Mouse (Mus musculus): ENCODE results near the gene Mmgt1. TPM values are rescaled to one million over a fixed set of nuclear protein-coding genes. Genes with fewer than 3 reads are reported as not detected.
A peak's percentile ranks its signal among the peaks of the same experiment; 100 is the strongest.

Gene Mmgt1
- polyA plus RNA-seq, 1 experiment: 6.6 TPM

DNA sequence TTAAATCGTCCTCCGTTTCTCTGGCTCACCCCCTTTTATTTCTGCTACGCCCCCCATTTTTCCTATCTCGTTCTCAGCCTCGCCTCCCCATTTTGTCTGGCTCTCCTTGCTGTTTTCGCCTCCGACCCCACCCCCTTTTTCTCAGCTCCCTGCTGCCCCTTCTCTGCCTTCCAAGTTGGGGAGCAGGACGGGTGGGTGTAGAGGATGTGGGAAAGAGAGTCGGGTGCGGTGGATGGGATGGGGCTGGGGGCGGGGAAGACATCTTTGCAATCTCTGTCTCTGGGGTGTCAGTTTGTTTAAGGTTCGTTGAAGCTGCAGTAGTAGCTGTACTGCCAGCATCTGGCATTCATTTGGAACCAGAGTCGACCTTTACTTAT, 12.4 kb upstream of the Mmgt1 start:
- no peak for TF ChIP-seq CEBPB (IDR thresholded peaks at IDR 0.05; ENCODE audit: insufficient read depth, poor library complexity, severe bottlenecking)
- no peak for TF ChIP-seq MYOG (IDR thresholded peaks at IDR 0.05; ENCODE audit: control insufficient read depth in 1 of 3, insufficient read depth in 1 of 3, insufficient read length in 2 of 3, low read depth in 2 of 3)
- TF ChIP-seq E2F4 (IDR thresholded peaks at IDR 0.05; ENCODE audit: insufficient read depth): no peak
- TF ChIP-seq TCF12 (IDR thresholded peaks at IDR 0.05; ENCODE audit: insufficient read depth, poor library complexity, severe bottlenecking): no peak
- TF ChIP-seq REST (IDR thresholded peaks at IDR 0.05; ENCODE audit: insufficient read depth, insufficient read length): no peak
- TF ChIP-seq MAX (IDR thresholded peaks at IDR 0.05; ENCODE audit: low read depth): no peak
- TF ChIP-seq TCF3 (IDR thresholded peaks at IDR 0.05; ENCODE audit: insufficient read length, low read depth): no peak
- no peak for TF ChIP-seq USF1 (IDR thresholded peaks at IDR 0.05; ENCODE audit: low read depth)
- TF ChIP-seq MYOD1 (IDR thresholded peaks at IDR 0.05; ENCODE audit: control insufficient read depth in 1 of 3, insufficient read length in 2 of 3, low read depth in 2 of 3): no peak
- no peak for TF ChIP-seq POLR2A (IDR thresholded peaks at IDR 0.05; ENCODE audit: insufficient read length, low read depth)
- no peak for TF ChIP-seq POLR2AphosphoS2 (IDR thresholded peaks at IDR 0.05; ENCODE audit: insufficient read length, low read depth)
- no peak for TF ChIP-seq SRF (IDR thresholded peaks at IDR 0.05; ENCODE audit: control insufficient read depth, insufficient read length, low read depth)
- Histone ChIP-seq H3K4me3 (peak overlapping the region; percentile 50), H3K27me3 (ENCODE audit: control insufficient read depth, insufficient read depth, insufficient read length) (no peaks in the 10 kb centered on the region), H3K36me3 (ENCODE audit: control insufficient read depth, insufficient read depth) (no peaks in the 10 kb centered on the region), H3ac (ENCODE audit: control insufficient read depth, insufficient read length) (peak overlapping the region; percentile 54), H3K79me2 (ENCODE audit: control insufficient read depth, insufficient read depth) (no peaks in the 10 kb centered on the region), H3K4me2 (ENCODE audit: low read depth) (peak overlapping the region; percentile 74)

DNA sequence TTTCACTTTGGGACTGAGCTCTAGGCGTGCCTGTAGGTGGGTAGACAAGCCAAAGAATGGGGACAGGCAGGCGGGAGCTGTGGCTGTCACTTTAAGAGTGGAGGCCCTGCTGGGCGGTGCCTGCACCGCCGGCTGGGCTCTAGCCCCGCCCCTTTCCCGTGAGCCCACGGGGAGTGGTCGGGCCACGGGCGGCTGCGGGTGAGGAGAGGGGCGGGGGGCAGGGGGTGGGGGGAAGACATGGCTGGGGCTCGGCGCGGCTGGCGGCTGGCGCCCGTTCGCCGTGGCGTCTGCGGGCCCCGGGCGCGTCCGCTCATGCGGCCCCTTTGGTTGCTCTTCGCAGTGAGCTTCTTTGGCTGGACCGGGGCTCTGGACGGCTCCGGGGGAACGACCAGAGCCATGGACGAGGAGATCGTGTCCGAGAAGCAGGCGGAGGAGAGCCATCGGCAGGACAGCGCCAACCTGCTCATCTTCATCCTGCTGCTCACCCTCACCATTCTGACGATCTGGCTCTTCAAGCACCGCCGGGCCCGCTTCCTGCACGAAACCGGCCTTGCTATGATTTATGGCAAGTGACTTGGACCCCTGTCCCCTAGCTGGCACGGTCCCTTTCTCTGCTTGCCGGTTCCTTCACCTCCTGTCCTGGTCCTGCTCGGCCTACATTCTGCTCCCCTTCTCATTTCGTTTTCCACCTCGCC, 11.9 kb upstream of the Mmgt1 start, which contains the start of gene Slc9a6:
TSS of gene Slc9a6 (plus strand) at position 135 of the 695 bp plus-strand sequence.
- H3ac ChIP-seq (ENCODE audit: control insufficient read depth, insufficient read length): peak within 1 kb of the TSS; percentile 54
- H3K36me3 ChIP-seq (ENCODE audit: control insufficient read depth, insufficient read depth): no peaks in the 10 kb centered on the region
- no peaks in the 10 kb centered on the region for H3K27me3 ChIP-seq (ENCODE audit: control insufficient read depth, insufficient read depth, insufficient read length)
- TF ChIP-seq POLR2AphosphoS2 (IDR thresholded peaks at IDR 0.05; ENCODE audit: insufficient read length, low read depth): no peak
- no peak for TF ChIP-seq SRF (IDR thresholded peaks at IDR 0.05; ENCODE audit: control insufficient read depth, insufficient read length, low read depth)
- no peak for TF ChIP-seq TCF3 (IDR thresholded peaks at IDR 0.05; ENCODE audit: insufficient read length, low read depth)
- no peak for TF ChIP-seq MAX (IDR thresholded peaks at IDR 0.05; ENCODE audit: low read depth)
- TF ChIP-seq MYOD1 (IDR thresholded peaks at IDR 0.05; ENCODE audit: control insufficient read depth in 1 of 3, insufficient read length in 2 of 3, low read depth in 2 of 3): no peak
- no peak for TF ChIP-seq CEBPB (IDR thresholded peaks at IDR 0.05; ENCODE audit: insufficient read depth, poor library complexity, severe bottlenecking)
- no peak for TF ChIP-seq REST (IDR thresholded peaks at IDR 0.05; ENCODE audit: insufficient read depth, insufficient read length)
- peak; percentile 64 for TF ChIP-seq POLR2A (IDR thresholded peaks at IDR 0.05; ENCODE audit: insufficient read length, low read depth)
- no peaks in the 10 kb centered on the region for H3K79me2 ChIP-seq (ENCODE audit: control insufficient read depth, insufficient read depth)
- H3K4me3 ChIP-seq: peak within 1 kb of the TSS; percentile 50
- peak within 1 kb of the TSS; percentile 78 for H3K4me2 ChIP-seq (ENCODE audit: low read depth)

DNA sequence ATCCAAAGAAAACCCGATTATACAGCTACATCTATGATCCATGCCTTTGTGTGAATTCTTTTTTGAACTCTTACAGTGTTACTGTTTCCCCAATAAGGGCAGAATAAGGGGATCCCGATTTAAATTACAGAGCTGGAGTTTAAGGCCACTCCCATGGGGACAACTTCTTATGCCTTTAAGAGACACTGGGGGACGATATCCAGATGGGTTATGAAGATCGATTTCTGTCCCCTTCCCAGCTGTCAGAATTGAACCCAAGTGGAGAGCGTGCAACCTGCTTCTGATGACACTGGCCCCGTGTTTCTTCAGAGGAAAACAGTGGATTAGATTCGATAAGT, 11.4 kb upstream of the Mmgt1 start:
- Histone ChIP-seq H3K4me2 (ENCODE audit: low read depth) (peak overlapping the region; percentile 78), H3K27me3 (ENCODE audit: control insufficient read depth, insufficient read depth, insufficient read length) (no peaks in the 10 kb centered on the region), H3ac (ENCODE audit: control insufficient read depth, insufficient read length) (peak overlapping the region; percentile 54), H3K36me3 (ENCODE audit: control insufficient read depth, insufficient read depth) (no peaks in the 10 kb centered on the region), H3K79me2 (ENCODE audit: control insufficient read depth, insufficient read depth) (no peaks in the 10 kb centered on the region), H3K4me3 (peak overlapping the region; percentile 50)
- TF ChIP-seq E2F4 (IDR thresholded peaks at IDR 0.05; ENCODE audit: insufficient read depth) (no peak), SRF (IDR thresholded peaks at IDR 0.05; ENCODE audit: control insufficient read depth, insufficient read length, low read depth) (no peak), MYOD1 (IDR thresholded peaks at IDR 0.05; ENCODE audit: control insufficient read depth in 1 of 3, insufficient read length in 2 of 3, low read depth in 2 of 3) (no peak), USF1 (IDR thresholded peaks at IDR 0.05; ENCODE audit: low read depth) (no peak), TCF3 (IDR thresholded peaks at IDR 0.05; ENCODE audit: insufficient read length, low read depth) (no peak), CEBPB (IDR thresholded peaks at IDR 0.05; ENCODE audit: insufficient read depth, poor library complexity, severe bottlenecking) (no peak), MYOG (IDR thresholded peaks at IDR 0.05; ENCODE audit: control insufficient read depth in 1 of 3, insufficient read depth in 1 of 3, insufficient read length in 2 of 3, low read depth in 2 of 3) (no peak), MAX (IDR thresholded peaks at IDR 0.05; ENCODE audit: low read depth) (no peak), TCF12 (IDR thresholded peaks at IDR 0.05; ENCODE audit: insufficient read depth, poor library complexity, severe bottlenecking) (no peak), REST (IDR thresholded peaks at IDR 0.05; ENCODE audit: insufficient read depth, insufficient read length) (no peak)

DNA sequence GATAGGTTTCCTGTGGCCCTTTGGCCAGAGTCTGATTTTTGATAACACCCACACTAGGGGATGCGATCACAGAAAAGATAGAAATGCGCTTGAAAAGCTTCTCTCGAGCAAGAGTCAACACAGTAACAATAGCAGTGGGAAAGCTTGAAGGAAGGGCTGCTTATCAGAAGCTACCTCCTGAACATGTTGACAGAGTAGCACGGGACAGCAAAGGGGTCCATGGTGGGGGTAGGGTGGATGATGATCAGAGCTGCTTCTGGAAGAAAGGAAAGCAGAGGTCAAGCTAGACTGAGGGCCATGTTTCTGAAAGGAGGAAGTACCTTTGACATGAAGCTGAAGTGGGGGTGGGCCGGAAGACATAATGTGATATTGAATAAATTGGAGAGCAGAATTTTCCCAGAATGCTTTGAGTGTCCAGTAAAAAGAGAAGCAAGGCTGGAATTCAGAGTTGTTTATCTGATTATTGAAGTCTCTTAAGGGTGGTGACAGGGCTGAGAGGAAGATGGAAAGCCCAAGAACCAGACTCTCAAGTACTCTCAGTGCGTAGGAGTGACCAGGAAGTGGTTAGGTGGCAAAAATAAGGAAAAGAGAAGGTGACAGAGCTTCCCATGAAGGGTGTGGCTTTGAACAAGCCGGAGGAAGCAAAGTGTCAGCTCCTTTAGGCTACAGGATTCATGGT, 9.3 kb upstream of the Mmgt1 start:
- Histone ChIP-seq H3K4me3 (no peak overlapping the region), H3K4me2 (ENCODE audit: low read depth) (no peak overlapping the region), H3K36me3 (ENCODE audit: control insufficient read depth, insufficient read depth) (no peaks in the 10 kb centered on the region), H3ac (ENCODE audit: control insufficient read depth, insufficient read length) (no peak overlapping the region), H3K79me2 (ENCODE audit: control insufficient read depth, insufficient read depth) (no peaks in the 10 kb centered on the region), H3K27me3 (ENCODE audit: control insufficient read depth, insufficient read depth, insufficient read length) (no peaks in the 10 kb centered on the region)
- TF ChIP-seq MYOD1 (IDR thresholded peaks at IDR 0.05; ENCODE audit: control insufficient read depth in 1 of 3, insufficient read length in 2 of 3, low read depth in 2 of 3): no peak
- TF ChIP-seq CEBPB (IDR thresholded peaks at IDR 0.05; ENCODE audit: insufficient read depth, poor library complexity, severe bottlenecking): no peak
- no peak for TF ChIP-seq TCF3 (IDR thresholded peaks at IDR 0.05; ENCODE audit: insufficient read length, low read depth)
- TF ChIP-seq TCF12 (IDR thresholded peaks at IDR 0.05; ENCODE audit: insufficient read depth, poor library complexity, severe bottlenecking): no peak
- no peak for TF ChIP-seq REST (IDR thresholded peaks at IDR 0.05; ENCODE audit: insufficient read depth, insufficient read length)
- TF ChIP-seq POLR2AphosphoS2 (IDR thresholded peaks at IDR 0.05; ENCODE audit: insufficient read length, low read depth): no peak
- TF ChIP-seq MYOG (IDR thresholded peaks at IDR 0.05; ENCODE audit: control insufficient read depth in 1 of 3, insufficient read depth in 1 of 3, insufficient read length in 2 of 3, low read depth in 2 of 3): no peak
- TF ChIP-seq SRF (IDR thresholded peaks at IDR 0.05; ENCODE audit: control insufficient read depth, insufficient read length, low read depth): no peak
- no peak for TF ChIP-seq POLR2A (IDR thresholded peaks at IDR 0.05; ENCODE audit: insufficient read length, low read depth)
- TF ChIP-seq USF1 (IDR thresholded peaks at IDR 0.05; ENCODE audit: low read depth): no peak
- TF ChIP-seq MAX (IDR thresholded peaks at IDR 0.05; ENCODE audit: low read depth): no peak
- no peak for TF ChIP-seq E2F4 (IDR thresholded peaks at IDR 0.05; ENCODE audit: insufficient read depth)

Data from myocyte (in vitro differentiated cells).